Mouse (Mus musculus) neural tube, embryonic 12.5 days (tissue): ENCODE measurements around the gene Matn1. TPM values are rescaled to one million over a fixed set of nuclear protein-coding genes. Genes with fewer than 3 reads are reported as not detected.

Experiments
- ATAC-seq: fragments of 200-750 bp; cut with Nextera tagmentation; 2 replicates; pipeline ENCODE4 v1.8.0; 2017; ENCODE audit warnings: low read depth, mild to moderate bottlenecking, moderate TSS enrichment, moderate library complexity; ENCODE audit not compliant: low FRiP score
- H3K27ac ChIP-seq: fragments of 300-500 bp; sonication (generic); 2 replicates; pipeline ENCODE4 v1.5.1; 2016
- H3K27me3 ChIP-seq: fragments of 300-500 bp; sonication (generic); replicated peaks from 2 replicates; pipeline ENCODE4 v1.6.1; 2016; ENCODE audit warnings: mild to moderate bottlenecking
- H3K36me3 ChIP-seq: fragments of 300-500 bp; sonication (generic); 2 replicates; pipeline ENCODE4 v1.6.1; 2016; ENCODE audit warnings: mild to moderate bottlenecking
- H3K4me1 ChIP-seq: fragments of 300-500 bp; sonication (generic); 2 replicates; pipeline ENCODE4 v1.6.1; 2016
- H3K4me2 ChIP-seq: fragments of 300-500 bp; sonication (generic); replicated peaks from 2 replicates; pipeline ENCODE4 v1.6.1; 2016; ENCODE audit warnings: mild to moderate bottlenecking
- H3K4me3 ChIP-seq: fragments of 300-500 bp; sonication (generic); 2 replicates; pipeline ENCODE4 v1.5.1; 2016
- H3K9ac ChIP-seq: fragments of 300-500 bp; sonication (generic); 2 replicates; pipeline ENCODE4 v1.6.1; 2016; ENCODE audit warnings: mild to moderate bottlenecking
- H3K9me3 ChIP-seq: fragments of 300-500 bp; sonication (generic); 2 replicates; pipeline ENCODE4 v1.6.1; 2016; ENCODE audit warnings: mild to moderate bottlenecking
- WGBS: fragments of 180-500 bp; shearing (Covaris S2); methylation state at CpG from one replicate; pipeline ENCODE4 v1.1.7; 2016; 5-methylcytosine and 5-hydroxymethylcytosine counted together
- polyA plus RNA-seq: library from polyadenylated mRNA; unstranded; fragments of >200 nt; fragmentation: Nextera tagmentation; extraction: Ambion mirVana; gene quantifications from 2 replicates; pipeline ENCODE4 v1.2.1, GENCODE M21; 2016

Gene Matn1
- polyA plus RNA-seq, 1 experiment from 2014 or later, result 0.62 TPM

GRCm38 (mm10) chr4:130994556-130994955, 50.4 kb downstream of the Matn1 start:
- Histone ChIP-seq H3K9me3 (peaks cover 13% of the 10 kb centered on the region), H3K4me3 (no peak overlapping the region), H3K27me3 (no peaks in the 10 kb centered on the region), H3K4me1 (0 out of 2 replicates have a peak, but pooled peaks cover 4% of the 10 kb centered on the region), H3K27ac (no peak overlapping the region), H3K9ac (no peak overlapping the region), H3K36me3 (no peaks in the 10 kb centered on the region), H3K4me2 (no peak overlapping the region)
- no peak for ATAC-seq
- 87% methylated on average over 8 of the region's 8 CpGs for WGBS

DNA sequence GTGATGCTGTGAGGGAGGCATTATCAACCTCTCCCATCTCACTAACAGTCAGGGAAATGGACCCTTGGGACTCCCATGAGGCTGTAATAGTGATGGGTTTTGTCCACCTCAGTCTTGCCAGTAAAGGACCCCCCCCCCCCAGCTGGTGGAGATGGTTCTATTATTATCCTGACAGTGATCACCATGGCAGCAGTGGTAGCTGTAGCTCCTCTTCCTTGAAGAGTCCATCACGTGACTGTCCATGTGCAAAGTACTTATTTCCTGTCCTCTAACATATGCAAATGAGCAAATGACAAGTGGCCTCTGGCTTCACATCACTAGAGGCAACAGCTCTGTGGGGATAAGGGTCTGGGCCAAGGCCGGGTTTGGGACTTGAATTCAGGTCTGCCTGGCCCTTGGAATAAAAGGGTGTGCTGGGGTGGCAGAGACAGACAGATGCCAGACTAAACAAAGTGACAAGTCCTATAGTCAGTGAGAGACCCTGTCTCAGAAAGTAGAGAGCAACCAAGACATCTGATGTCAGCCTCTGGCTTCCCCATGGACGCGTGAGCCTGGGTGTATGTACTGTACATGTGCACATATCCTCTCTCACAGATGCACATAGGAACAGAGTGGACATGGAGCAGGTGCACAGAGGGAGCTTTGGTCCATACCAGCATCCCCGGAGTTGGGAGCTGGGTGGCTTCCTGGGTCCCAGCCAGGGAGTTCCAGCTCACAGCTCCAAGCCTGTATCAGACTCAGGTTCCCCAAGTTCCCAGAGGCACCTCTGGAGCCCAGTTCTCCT, 55.8 kb downstream of the Matn1 start:
- 77% methylated on average over 5 of the region's 5 CpGs for WGBS
- no peak overlapping the region for H3K4me2 ChIP-seq
- no peaks in the 10 kb centered on the region for H3K36me3 ChIP-seq
- 0 out of 2 replicates have a peak, but pooled peaks cover 8% of the 10 kb centered on the region for H3K4me1 ChIP-seq
- peaks cover 10% of the 10 kb centered on the region for H3K9me3 ChIP-seq
- H3K9ac ChIP-seq, result no peak overlapping the region
- no peak for ATAC-seq
- no peaks in the 10 kb centered on the region for H3K27me3 ChIP-seq
- H3K27ac ChIP-seq, result no peak overlapping the region
- H3K4me3 ChIP-seq, result no peak overlapping the region

DNA sequence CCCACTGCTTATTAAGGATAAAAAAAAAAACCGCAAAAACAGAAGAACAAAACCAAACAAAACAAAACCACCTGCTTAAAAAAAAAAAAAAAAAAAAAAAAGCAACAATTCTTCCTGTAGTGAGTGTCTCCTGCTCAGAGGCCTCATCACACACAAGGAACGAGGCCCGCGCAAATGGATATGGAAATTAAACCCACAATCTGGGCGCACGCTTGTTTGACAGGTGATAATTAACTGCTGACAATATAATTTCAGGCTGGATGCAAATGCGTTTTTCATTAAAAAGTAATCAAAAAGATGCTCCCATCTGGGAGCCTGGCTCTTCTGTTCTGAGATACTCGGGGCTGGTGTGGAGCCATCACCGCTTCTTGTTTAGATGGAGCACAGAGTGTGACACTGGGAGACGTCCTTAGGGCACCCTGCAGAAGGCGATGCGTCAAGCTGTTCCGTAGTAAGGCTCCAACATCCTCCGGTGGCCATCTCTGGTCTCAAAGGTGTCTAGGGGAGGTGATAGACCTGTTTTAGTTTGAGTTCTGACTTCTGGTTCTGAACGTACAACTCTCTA, 56.5 kb downstream of the Matn1 start:
- WGBS, result 75% methylated on average over 15 of the region's 15 CpGs
- no peak overlapping the region for H3K9ac ChIP-seq
- no peaks in the 10 kb centered on the region for H3K36me3 ChIP-seq
- H3K4me2 ChIP-seq, result no peak overlapping the region
- ATAC-seq, result no peak
- 0 out of 2 replicates have a peak, but pooled peaks cover 8% of the 10 kb centered on the region for H3K4me1 ChIP-seq
- H3K4me3 ChIP-seq, result no peak overlapping the region
- H3K9me3 ChIP-seq, result peaks cover 2% of the 10 kb centered on the region; the same call in 1 of the 2 replicates
- H3K27ac ChIP-seq, result no peak overlapping the region
- no peaks in the 10 kb centered on the region for H3K27me3 ChIP-seq

Other genes starting within 250 kb of the Matn1 start
- gene Sdc3, start 151.8 kb upstream of the Matn1 start, polyA plus RNA-seq, result 49.4 and 54.2 TPM in 2 replicates
- 23.0 and 25.2 TPM in 2 replicates for gene Laptm5, start 31.3 kb upstream of the Matn1 start, polyA plus RNA-seq